Mouse (Mus musculus): ENCODE measurements around the gene Atxn2. TPM values are rescaled to one million over a fixed set of nuclear protein-coding genes. Genes with fewer than 3 reads are reported as not detected.
A peak's percentile ranks its signal among the peaks of the same experiment; 100 is the strongest.
"Not testable (repeated sequence)": the region's sequence is repeated elsewhere in the genome, so short reads cannot be mapped to it uniquely, and the experiment has no call there.

The Atxn2 gene
- total and polyA plus RNA-seq, 3 experiments: 7.7 to 58.4 (median 8.3) TPM

DNA sequence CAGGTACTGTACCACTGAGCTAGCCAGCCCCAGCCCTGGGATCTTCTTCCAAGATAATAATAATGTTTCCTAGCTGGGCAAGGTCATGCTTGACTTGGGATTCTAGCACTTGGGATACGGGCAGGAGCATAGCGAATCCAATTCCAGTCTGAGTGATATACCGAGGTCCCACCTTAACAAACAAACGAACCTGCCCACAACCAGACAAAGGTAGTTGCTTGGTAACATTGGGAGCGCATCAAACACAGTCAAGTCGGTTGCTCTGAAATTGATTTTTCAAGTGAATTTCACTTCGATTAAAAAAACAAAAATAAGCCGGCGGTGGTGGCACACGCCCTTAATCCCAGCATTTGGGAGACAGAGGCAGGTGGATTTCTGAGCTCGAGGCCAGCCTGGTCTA, 135.2 kb downstream of the Atxn2 start:
- Histone ChIP-seq H3K9me3 (replicated peaks; ENCODE audit: low read length) (peaks cover 3% of the 10 kb centered on the region), H3K36me3 (replicated peaks in 1 of 2; ENCODE audit: control insufficient read depth in 1 of 2, insufficient read depth in 1 of 2, low read length in 1 of 2) (no peaks in the 10 kb centered on the region), H3K9ac (ENCODE audit: insufficient read depth, low read depth) (no peak overlapping the region), H3K27me3 (replicated peaks) (peaks cover 36% of the 10 kb centered on the region), H3K27ac (ENCODE audit: insufficient read depth, low read depth) (no peak overlapping the region), H3K4me1 (ENCODE audit: control insufficient read depth in 1 of 2, insufficient read depth in 2 of 2) (peaks cover 9 to 44% of the 10 kb centered on the region in 2 experiments; a peak in 3 of 4 replicates), H3K4me3 (replicated peaks in 1 of 3; ENCODE audit: low read depth in 2 of 3, low read length in 2 of 3, poor library complexity in 1 of 3) (no peak overlapping the region), H3K4me2 (ENCODE audit: insufficient read depth, low read depth, poor library complexity, severe bottlenecking) (no peak overlapping the region), H3K79me2 (replicated peaks; ENCODE audit: control insufficient read depth, extremely low read depth, insufficient read depth, poor library complexity, severe bottlenecking) (no peaks in the 10 kb centered on the region)
- dilution Hi-C loops (cut with MboI; ENCODE audit: extremely low pct_ligation_motif_present, extremely low pct_unique_long_range_greater_than_20kb, low sequenced_read_pairs) (no loop called here), in situ Hi-C loops (cut with MboI; ENCODE audit: low pct_ligation_motif_present, low pct_unique_long_range_greater_than_20kb, low sequenced_read_pairs) (loop anchor here (5.0 kb wide), 1 partner anchor 34 kb away; no protein-coding TSS in a partner anchor)
- no peak for DNase-seq (ENCODE audit: extremely low read depth)
- no peak for TF ChIP-seq IRF4 (IDR thresholded peaks at IDR 0.05; ENCODE audit: low read depth, low read length)
- TF ChIP-seq MAX (IDR thresholded peaks at IDR 0.05; ENCODE audit: low read length): no peak
- TF ChIP-seq GABPA (IDR thresholded peaks at IDR 0.05; ENCODE audit: insufficient replicate concordance, low read depth, low read length): no peak
- no peak for TF ChIP-seq ZMIZ1 (IDR thresholded peaks at IDR 0.05; ENCODE audit: low read depth, low read length)
- TF ChIP-seq ZKSCAN1 (IDR thresholded peaks at IDR 0.05; ENCODE audit: borderline replicate concordance, low read depth, low read length): no peak
- TF ChIP-seq JUND (conservative IDR thresholded peaks at IDR 0.05; ENCODE audit: low read depth, low read length): no peak

DNA sequence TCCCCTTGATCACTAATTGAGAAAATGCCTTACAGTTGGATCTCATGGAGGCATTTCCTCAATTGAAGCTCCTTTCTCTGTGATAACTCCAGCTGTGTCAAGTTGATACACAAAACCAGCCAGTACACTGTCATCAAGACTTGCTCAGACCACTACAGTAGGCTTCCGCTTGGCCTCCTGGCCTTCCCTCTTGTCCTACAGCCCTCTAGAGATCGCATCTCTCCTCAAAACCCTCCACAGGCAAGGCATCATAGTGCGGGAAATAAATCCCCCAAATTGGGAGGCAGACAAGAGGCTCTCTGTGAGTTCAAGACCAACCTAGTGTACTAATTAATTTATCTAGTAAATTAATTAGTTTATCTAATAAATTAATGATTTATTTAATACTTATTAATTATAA, 136.1 kb downstream of the Atxn2 start:
- dilution Hi-C loops (cut with MboI; ENCODE audit: extremely low pct_ligation_motif_present, extremely low pct_unique_long_range_greater_than_20kb, low sequenced_read_pairs); H3K79me2 ChIP-seq (replicated peaks; ENCODE audit: control insufficient read depth, extremely low read depth, insufficient read depth, poor library complexity, severe bottlenecking); H3K4me2 ChIP-seq (ENCODE audit: insufficient read depth, low read depth, poor library complexity, severe bottlenecking); H3K9ac ChIP-seq (ENCODE audit: insufficient read depth, low read depth); H3K36me3 ChIP-seq (replicated peaks in 1 of 2; ENCODE audit: control insufficient read depth in 1 of 2, insufficient read depth in 1 of 2, low read length in 1 of 2); DNase-seq (ENCODE audit: extremely low read depth); H3K4me3 ChIP-seq (replicated peaks in 1 of 3; ENCODE audit: low read depth in 2 of 3, low read length in 2 of 3, poor library complexity in 1 of 3); H3K27ac ChIP-seq (ENCODE audit: insufficient read depth, low read depth); H3K9me3 ChIP-seq (replicated peaks; ENCODE audit: low read length): not testable (repeated sequence)
- Histone ChIP-seq H3K4me1 (ENCODE audit: control insufficient read depth in 1 of 2, insufficient read depth in 2 of 2) (peaks cover 9 to 40% of the 10 kb centered on the region in 2 experiments; a peak in 3 of 4 replicates), H3K27me3 (replicated peaks) (peaks cover 36% of the 10 kb centered on the region)
- in situ Hi-C loops (cut with MboI; ENCODE audit: low pct_ligation_motif_present, low pct_unique_long_range_greater_than_20kb, low sequenced_read_pairs): loop anchor here (5.0 kb wide), 1 partner anchor 35 kb away; no protein-coding TSS in a partner anchor

DNA sequence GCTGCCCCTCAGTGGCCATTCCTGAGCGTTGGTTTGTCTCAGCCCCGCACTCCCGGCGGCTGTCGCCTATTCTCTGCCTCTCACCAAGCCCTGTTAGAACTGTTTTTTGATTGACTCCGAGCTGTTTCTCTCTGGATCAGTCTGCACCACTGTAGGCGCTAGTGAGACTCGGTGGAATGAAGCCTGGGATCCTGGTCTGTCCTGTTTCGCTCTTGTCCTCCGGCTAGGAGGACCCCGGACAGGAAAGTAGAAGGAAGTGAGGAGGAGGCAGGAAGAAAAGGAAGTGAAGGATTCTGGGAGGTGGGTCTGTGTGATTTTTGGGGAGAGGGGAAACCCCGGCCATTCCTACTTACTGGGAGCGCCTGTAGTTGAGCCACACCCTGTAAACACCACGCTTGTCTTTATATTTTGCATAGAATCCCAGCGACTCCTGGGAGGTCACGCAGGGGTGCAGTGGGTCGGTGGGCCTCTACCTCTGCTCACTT, 136.9 kb downstream of the Atxn2 start:
- Histone ChIP-seq H3K27me3 (replicated peaks) (peaks cover 36% of the 10 kb centered on the region), H3K79me2 (replicated peaks; ENCODE audit: control insufficient read depth, extremely low read depth, insufficient read depth, poor library complexity, severe bottlenecking) (no peaks in the 10 kb centered on the region), H3K27ac (ENCODE audit: insufficient read depth, low read depth) (no peak overlapping the region), H3K9ac (ENCODE audit: insufficient read depth, low read depth) (peak overlapping the region; percentile 73), H3K4me1 (ENCODE audit: control insufficient read depth in 1 of 2, insufficient read depth in 2 of 2) (peaks cover 9 to 34% of the 10 kb centered on the region in 2 experiments; a peak in 3 of 4 replicates), H3K9me3 (replicated peaks; ENCODE audit: low read length) (no peaks in the 10 kb centered on the region), H3K4me2 (ENCODE audit: insufficient read depth, low read depth, poor library complexity, severe bottlenecking) (peak overlapping the region; percentile 95), H3K36me3 (replicated peaks in 1 of 2; ENCODE audit: control insufficient read depth in 1 of 2, insufficient read depth in 1 of 2, low read length in 1 of 2) (peaks cover 7 to 15% of the 10 kb centered on the region in 2 experiments), H3K4me3 (replicated peaks in 1 of 3; ENCODE audit: low read depth in 2 of 3, low read length in 2 of 3, poor library complexity in 1 of 3) (peak overlapping the region; percentile 66 to 94 (median 74))
- DNase-seq (ENCODE audit: extremely low read depth): peak; percentile 48
- TF ChIP-seq CHD1 (IDR thresholded peaks at IDR 0.05; ENCODE audit: low read depth, low read length): no peak
- TF ChIP-seq SIN3A (IDR thresholded peaks at IDR 0.05; ENCODE audit: low read length): 0 out of 2 replicates have a peak, but pooled peaks have one; percentile 19
- TF ChIP-seq JUN (IDR thresholded peaks at IDR 0.05; ENCODE audit: insufficient read depth, low read depth, low read length): no peak
- TF ChIP-seq CTCF (conservative IDR thresholded peaks at IDR 0.05 in 1 of 2, IDR thresholded peaks at IDR 0.05 in 1 of 2; ENCODE audit: low read depth in 2 of 2, low read length in 2 of 2): peak in 1 of 2 experiments; percentile 38; a peak in 2 of 4 replicates
- TF ChIP-seq MAX (IDR thresholded peaks at IDR 0.05; ENCODE audit: low read length): 0 out of 2 replicates have a peak, but pooled peaks have one; percentile 1
- dilution Hi-C loops (cut with MboI; ENCODE audit: extremely low pct_ligation_motif_present, extremely low pct_unique_long_range_greater_than_20kb, low sequenced_read_pairs): no loop called here
- in situ Hi-C loops (cut with MboI; ENCODE audit: low pct_ligation_motif_present, low pct_unique_long_range_greater_than_20kb, low sequenced_read_pairs): loop anchor here (5.0 kb wide), 1 partner anchor 36 kb away; no protein-coding TSS in a partner anchor

Data from CH12.LX (cell line).